Mouse (Mus musculus) CH12.LX (cell line): ENCODE data around the gene Rplp0. TPM values are rescaled to one million over a fixed set of nuclear protein-coding genes. Genes with fewer than 3 reads are reported as not detected.

Experiments
- DNase-seq: peaks from one replicate; pipeline ENCODE4 v3.0.0-alpha.2; 2013; ENCODE audit errors: extremely low read depth
- H3K27ac ChIP-seq: 2 replicates; pipeline ENCODE4 v1.5.1; 2012; ENCODE audit warnings: low read depth, mild to moderate bottlenecking, control low read depth, moderate library complexity; ENCODE audit not compliant: insufficient read depth
- H3K27me3 ChIP-seq: replicated peaks from 2 replicates; pipeline ENCODE3; 2012; ENCODE audit warnings: inconsistent platforms
- H3K36me3 ChIP-seq, 2 experiments: replicated peaks in 1 of 2; 2 replicates each; pipeline versions ENCODE3 to v1.6.1; 2012; ENCODE audit warnings: inconsistent platforms in 1 of 2, low read length in 1 of 2, mild to moderate bottlenecking in 1 of 2, mixed read lengths in 1 of 2, moderate library complexity in 1 of 2; ENCODE audit not compliant: control insufficient read depth in 1 of 2, insufficient read depth in 1 of 2
- H3K4me1 ChIP-seq, 2 experiments: 2 replicates each; pipeline ENCODE4 v1.6.1; 2012; ENCODE audit warnings: inconsistent platforms in 1 of 2, moderate library complexity in 1 of 2; ENCODE audit not compliant: insufficient read depth in 2 of 2, control insufficient read depth in 1 of 2
- H3K4me2 ChIP-seq: 2 replicates; pipeline ENCODE4 v1.6.1; 2012; ENCODE audit warnings: low read depth, mild to moderate bottlenecking, control low read depth; ENCODE audit not compliant: poor library complexity, insufficient read depth, severe bottlenecking
- H3K4me3 ChIP-seq, 3 experiments: fragments of 150-350 bp in 1 of 3; sonication (generic) in 1 of 3; replicated peaks in 1 of 3; 2 replicates each; pipeline versions ENCODE3 to v1.5.1; 2011 to 2012; ENCODE audit warnings: low read depth in 2 of 3, low read length in 2 of 3, mild to moderate bottlenecking in 2 of 3, moderate library complexity in 2 of 3, control low read depth in 1 of 3, improper control_type of control experiment in 1 of 3, inconsistent platforms in 1 of 3, mixed read lengths in 1 of 3; ENCODE audit not compliant: poor library complexity in 1 of 3
- H3K79me2 ChIP-seq: replicated peaks from 2 replicates; pipeline ENCODE4 v1.6.1; 2012; ENCODE audit warnings: mild to moderate bottlenecking, moderate library complexity; ENCODE audit not compliant: control insufficient read depth, poor library complexity, insufficient read depth, severe bottlenecking; ENCODE audit errors: extremely low read depth
- H3K9ac ChIP-seq: 2 replicates; pipeline ENCODE4 v1.6.1; 2012; ENCODE audit warnings: low read depth, mild to moderate bottlenecking, control low read depth, moderate library complexity; ENCODE audit not compliant: insufficient read depth
- H3K9me3 ChIP-seq: replicated peaks from 2 replicates; pipeline ENCODE3; 2012; ENCODE audit warnings: low read length, inconsistent platforms, mixed read lengths
- CHD1 ChIP-seq: IDR thresholded peaks from 2 replicates; pipeline ENCODE4 v1.6.1; 2012; ENCODE audit warnings: low read depth, low read length, improper control_type of control experiment, inconsistent platforms
- ELF1 ChIP-seq: IDR thresholded peaks from 2 replicates; pipeline ENCODE4 v1.6.1; 2014; ENCODE audit warnings: low read depth, mild to moderate bottlenecking, inconsistent platforms, low read length, improper control_type of control experiment
- EP300 ChIP-seq: IDR thresholded peaks from 2 replicates; pipeline ENCODE4 v1.6.1; 2011; ENCODE audit warnings: low read length, improper control_type of control experiment
- HCFC1 ChIP-seq: IDR thresholded peaks from 2 replicates; pipeline ENCODE4 v1.6.1; 2012; ENCODE audit warnings: low read depth, mild to moderate bottlenecking, inconsistent platforms, low read length, improper control_type of control experiment
- JUN ChIP-seq: IDR thresholded peaks from 2 replicates; pipeline ENCODE4 v1.6.1; 2011; ENCODE audit warnings: low read depth, mild to moderate bottlenecking, low read length, improper control_type of control experiment, moderate library complexity; ENCODE audit not compliant: insufficient read depth
- JUND ChIP-seq: conservative IDR thresholded peaks from 2 replicates; pipeline ENCODE4 v1.6.1; 2011; ENCODE audit warnings: low read depth, low read length, improper control_type of control experiment
- KAT2A ChIP-seq: IDR thresholded peaks from 2 replicates; pipeline ENCODE4 v1.6.1; 2012; ENCODE audit warnings: low read length, improper control_type of control experiment, inconsistent platforms; ENCODE audit not compliant: insufficient replicate concordance
- MEF2A ChIP-seq: IDR thresholded peaks from 2 replicates; pipeline ENCODE4 v1.6.1; 2014; ENCODE audit warnings: low read depth, mild to moderate bottlenecking, inconsistent platforms, low read length, improper control_type of control experiment, borderline replicate concordance
- MXI1 ChIP-seq: IDR thresholded peaks from 2 replicates; pipeline ENCODE4 v1.6.1; 2011; ENCODE audit warnings: mild to moderate bottlenecking, low read depth, low read length, improper control_type of control experiment
- NELFE ChIP-seq: IDR thresholded peaks from 2 replicates; pipeline ENCODE4 v1.6.1; 2011; ENCODE audit warnings: low read depth, low read length, improper control_type of control experiment
- PAX5 ChIP-seq: IDR thresholded peaks from 2 replicates; pipeline ENCODE4 v1.6.1; 2012; ENCODE audit warnings: low read length, inconsistent platforms, mixed read lengths
- POLR2AphosphoS2 ChIP-seq: IDR thresholded peaks from 2 replicates; pipeline ENCODE4 v1.6.1; 2011; ENCODE audit warnings: low read depth, low read length, improper control_type of control experiment
- RAD21 ChIP-seq: IDR thresholded peaks from 2 replicates; pipeline ENCODE4 v1.6.1; 2011; ENCODE audit warnings: low read depth, mild to moderate bottlenecking, low read length, improper control_type of control experiment, moderate library complexity
- RCOR1 ChIP-seq: conservative IDR thresholded peaks from 2 replicates; pipeline ENCODE4 v1.6.1; 2012; ENCODE audit warnings: low read depth, mild to moderate bottlenecking, inconsistent platforms, low read length, improper control_type of control experiment
- SIN3A ChIP-seq: IDR thresholded peaks from 2 replicates; pipeline ENCODE4 v1.6.1; 2012; ENCODE audit warnings: low read length, improper control_type of control experiment, inconsistent platforms
- TCF12 ChIP-seq: IDR thresholded peaks from 2 replicates; pipeline ENCODE4 v1.6.1; 2014; ENCODE audit warnings: low read depth, mild to moderate bottlenecking, inconsistent platforms, low read length, improper control_type of control experiment
- UBTF ChIP-seq: IDR thresholded peaks from 2 replicates; pipeline ENCODE4 v1.6.1; 2012; ENCODE audit warnings: low read depth, mild to moderate bottlenecking, inconsistent platforms, low read length, improper control_type of control experiment, moderate library complexity
- USF1 ChIP-seq: IDR thresholded peaks from 2 replicates; pipeline ENCODE4 v1.6.1; 2014; ENCODE audit warnings: low read depth, mild to moderate bottlenecking, inconsistent platforms, low read length, improper control_type of control experiment
- ZC3H11A ChIP-seq: IDR thresholded peaks from 2 replicates; pipeline ENCODE4 v1.6.1; 2012; ENCODE audit warnings: low read depth, mild to moderate bottlenecking, inconsistent platforms, low read length, improper control_type of control experiment
- ZMIZ1 ChIP-seq: IDR thresholded peaks from 2 replicates; pipeline ENCODE4 v1.6.1; 2012; ENCODE audit warnings: low read depth, mild to moderate bottlenecking, inconsistent platforms, low read length, improper control_type of control experiment
- dilution Hi-C: fragments of 300-500 bp; cut with MboI; formaldehyde crosslinking; loops from 2 replicates; pipeline ENCODE4 v1.14.3; 2020; ENCODE audit warnings: low sequenced_read_pairs; ENCODE audit not compliant: extremely low pct_unique_long_range_greater_than_20kb, extremely low pct_ligation_motif_present
- in situ Hi-C: fragments of 300-500 bp; cut with MboI; formaldehyde crosslinking; loops from 3 replicates; pipeline ENCODE4 v1.14.3; 2019; ENCODE audit warnings: low sequenced_read_pairs, low pct_ligation_motif_present, low pct_unique_long_range_greater_than_20kb, mixed read lengths
- polyA plus RNA-seq: library from polyadenylated mRNA; unstranded; fragments of >175 nt; gene quantifications from 2 replicates; pipeline ENCODE4 v1.2.1, GENCODE M21; 2012; ENCODE audit warnings: low read depth; ENCODE audit not compliant: insufficient read length
- total RNA-seq, 2 experiments: library from RNA; depleted of rRNA; stranded (reverse); fragments of 300-350 nt in 1 of 2; fragments of >200 nt in 1 of 2; gene quantifications; 2 replicates each; pipeline ENCODE4 v1.2.3; 2012 to 2014

The Rplp0 gene
- total and polyA plus RNA-seq, 3 experiments, result 4,800 to 6,606 (median 5,581) TPM

- Histone ChIP-seq H3K4me3 (no peak overlapping the region), H3K27ac (no peak overlapping the region), H3K27me3 (no peaks in the 10 kb centered on the region), H3K79me2 (no peaks in the 10 kb centered on the region), H3K9ac (no peak overlapping the region), H3K4me1 (peaks cover 9 to 37% of the 10 kb centered on the region in 2 experiments), H3K9me3 (no peaks in the 10 kb centered on the region), H3K36me3 (peaks cover 30 to 67% of the 10 kb centered on the region in 2 experiments), H3K4me2 (no peak overlapping the region)
- TF ChIP-seq CHD1 (no peak), ZMIZ1 (no peak), KAT2A (no peak), POLR2AphosphoS2 (no peak), MXI1 (no peak), NELFE (no peak), JUND (no peak), UBTF (no peak), SIN3A (no peak), ZC3H11A (no peak), USF1 (no peak), TCF12 (no peak), RCOR1 (no peak), EP300 (no peak), HCFC1 (no peak), RAD21 (no peak), JUN (no peak), PAX5 (no peak), ELF1 (no peak), MEF2A (no peak)
- dilution Hi-C loops, result no loop called here
- DNase-seq, result no peak
- in situ Hi-C loops, result no loop called here
These were observed 5.4 kb upstream of the Rplp0 start for GRCm38 (mm10) chr5:115553801-115554420.
